Mouse (Mus musculus) G1E-ER4 (cell line): Measurements from ENCODE around the gene Fermt1. TPM values are rescaled to one million over a fixed set of nuclear protein-coding genes. Genes with fewer than 3 reads are reported as not detected.

Source experiments
- GATA1 ChIP-seq: IDR thresholded peaks from one replicate; pipeline ENCODE4 v1.8.0; 2012; ENCODE audit warnings: low read length, inconsistent platforms
- polyA plus RNA-seq: library from polyadenylated mRNA; stranded (reverse); fragments of >175 nt; gene quantifications from 2 replicates; pipeline ENCODE4 v1.2.3, GENCODE M21; 2012

The Fermt1 gene
- polyA plus RNA-seq, result not detected in 2 replicates

- TF ChIP-seq GATA1, result no peak
Observed at GRCm38 (mm10) chr2:132945326-132946207, at the start of gene Fermt1. TSS of gene Fermt1 (minus strand) at chr2:132945906.

GRCm38 (mm10) chr2:132992659-132993531, 47.2 kb upstream of the Fermt1 start:
- TF ChIP-seq GATA1, result no peak

GRCm38 (mm10) chr2:132989778-132990564, 44.3 kb upstream of the Fermt1 start:
- no peak for TF ChIP-seq GATA1

GRCm38 (mm10) chr2:132973346-132973745, 27.6 kb upstream of the Fermt1 start:
- no peak for TF ChIP-seq GATA1

- no peak for TF ChIP-seq GATA1
Observed at GRCm38 (mm10) chr2:132970772-132971173, 25.1 kb upstream of the Fermt1 start.

- TF ChIP-seq GATA1, result no peak
Observed at GRCm38 (mm10) chr2:132957786-132958185, 12.1 kb upstream of the Fermt1 start.

- no peak for TF ChIP-seq GATA1
Observed at GRCm38 (mm10) chr2:132952197-132952596, 6.5 kb upstream of the Fermt1 start.

GRCm38 (mm10) chr2:132948174-132948573, 2.5 kb upstream of the Fermt1 start:
- no peak for TF ChIP-seq GATA1

GRCm38 (mm10) chr2:132946976-132947375, 1.3 kb upstream of the Fermt1 start:
- TF ChIP-seq GATA1, result no peak

- no peak for TF ChIP-seq GATA1
Observed at GRCm38 (mm10) chr2:132944711-132945325, 888 bp downstream of the Fermt1 start.

GRCm38 (mm10) chr2:132943997-132944396, 1.7 kb downstream of the Fermt1 start:
- no peak for TF ChIP-seq GATA1

- no peak for TF ChIP-seq GATA1
Observed at GRCm38 (mm10) chr2:132943596-132943995, 2.1 kb downstream of the Fermt1 start.

GRCm38 (mm10) chr2:132939056-132939455, 6.7 kb downstream of the Fermt1 start:
- no peak for TF ChIP-seq GATA1

- no peak for TF ChIP-seq GATA1
Observed at GRCm38 (mm10) chr2:132936176-132936575, 9.5 kb downstream of the Fermt1 start.

- TF ChIP-seq GATA1, result no peak
Observed at GRCm38 (mm10) chr2:132934711-132935110, 11.0 kb downstream of the Fermt1 start.
